Mouse (Mus musculus): ENCODE measurements at regions not wholly inside any gene's neighbourhood (a gene's known extent, or its start where the extent isn't known, plus 50 kb on each side); places are given as distances from the start of the nearest gene placed in this dataset.

GRCm38 (mm10) chr6:70040894-70041293, 751.1 kb downstream of the Rpia start:
- TF ChIP-seq CTCF (IDR thresholded peaks at IDR 0.05; ENCODE audit: extremely low read depth, insufficient read depth, insufficient read length, insufficient replicate concordance), result no peak
- TF ChIP-seq POLR2A (IDR thresholded peaks at IDR 0.05; ENCODE audit: low read depth, low read length), result no peak

Data from spleen, adult 2 months (tissue).